Mouse (Mus musculus) liver, embryonic 16.5 days (tissue): Measurements from ENCODE around the gene Slx4ip. TPM values are rescaled to one million over a fixed set of nuclear protein-coding genes. Genes with fewer than 3 reads are reported as not detected.

ENCODE experiments used
- ATAC-seq: fragments of 200-750 bp; cut with Nextera tagmentation; 2 replicates; pipeline ENCODE4 v1.8.0; 2017; ENCODE audit warnings: low read depth, mild to moderate bottlenecking, moderate number of reproducible peaks, moderate library complexity
- H3K27ac ChIP-seq: fragments of 300-500 bp; sonication (generic); 2 replicates; pipeline ENCODE4 v1.5.1; 2014; ENCODE audit warnings: mild to moderate bottlenecking, low read length
- H3K27me3 ChIP-seq: fragments of 300-500 bp; sonication (generic); 2 replicates; pipeline ENCODE4 v1.6.1; 2014; ENCODE audit warnings: low read depth, low read length, mixed read lengths; ENCODE audit not compliant: control insufficient read depth, insufficient read depth
- H3K36me3 ChIP-seq: fragments of 300-500 bp; sonication (generic); 2 replicates; pipeline ENCODE4 v1.6.1; 2014; ENCODE audit warnings: mild to moderate bottlenecking; ENCODE audit not compliant: control insufficient read depth, insufficient read depth
- H3K4me1 ChIP-seq: fragments of 300-500 bp; sonication (generic); 2 replicates; pipeline ENCODE4 v1.6.1; 2014; ENCODE audit warnings: low read depth, low read length, mixed read lengths; ENCODE audit not compliant: control insufficient read depth
- H3K4me2 ChIP-seq: fragments of 300-500 bp; sonication (generic); 2 replicates; pipeline ENCODE4 v1.6.1; 2014; ENCODE audit warnings: low read depth, low read length, mixed read lengths
- H3K4me3 ChIP-seq: fragments of 300-500 bp; sonication (generic); 2 replicates; pipeline ENCODE4 v1.5.1; 2014; ENCODE audit warnings: low read depth, mild to moderate bottlenecking, low read length
- H3K9ac ChIP-seq: fragments of 300-500 bp; sonication (generic); 2 replicates; pipeline ENCODE4 v1.6.1; 2014; ENCODE audit warnings: low read depth, low read length
- H3K9me3 ChIP-seq: fragments of 300-500 bp; sonication (generic); replicated peaks from 2 replicates; pipeline ENCODE4 v1.6.1; 2016; ENCODE audit warnings: low read length; ENCODE audit not compliant: control insufficient read depth
- WGBS: fragments of 180-500 bp; shearing (Covaris S2); extraction: QIAGEN DNeasy Blood & Tissue Kit; methylation state at CpG from one replicate; pipeline ENCODE4 v1.1.7; 2014; ENCODE audit not compliant: insufficient replicate concordance; 5-methylcytosine and 5-hydroxymethylcytosine counted together
- polyA plus RNA-seq: library from polyadenylated mRNA; unstranded; fragments of >200 nt; fragmentation: Nextera tagmentation; extraction: Ambion mirVana; gene quantifications from 2 replicates; pipeline ENCODE4 v1.2.1, GENCODE M21; 2015

Gene Slx4ip
- polyA plus RNA-seq, 1 experiment from 2014 or later, result 2.7 TPM

DNA sequence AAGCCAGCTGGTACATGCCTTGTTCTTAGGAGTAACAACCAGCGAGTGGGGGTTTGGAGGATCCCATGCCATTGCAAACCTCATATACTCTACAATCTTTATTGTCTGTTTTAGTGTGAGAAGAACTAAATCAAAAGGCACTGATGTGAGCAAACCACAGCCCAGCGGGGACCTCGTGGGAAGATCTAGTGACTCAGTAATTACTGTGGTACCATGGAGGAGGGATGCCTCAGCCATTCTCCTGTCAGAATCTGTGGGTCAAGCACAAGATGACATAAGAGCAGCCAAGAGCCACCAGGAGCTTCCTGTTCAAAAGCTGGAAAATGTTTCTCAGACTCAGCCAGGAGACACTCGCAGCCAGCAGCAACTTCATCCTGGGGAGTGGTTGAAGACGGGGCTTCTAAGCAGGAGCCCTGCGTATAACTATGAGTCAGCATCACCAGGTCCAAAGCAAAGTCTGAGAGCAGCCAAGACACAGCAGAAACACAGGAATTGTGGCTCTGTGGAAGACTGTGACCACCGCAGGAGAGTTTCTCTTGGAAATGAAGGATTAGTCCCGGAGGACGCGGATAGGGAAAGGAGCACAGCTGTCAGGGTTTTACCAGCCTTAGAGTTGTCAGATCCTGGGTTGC is 176.6 kb downstream of the Slx4ip start:
- 82% methylated on average over 10 of the region's 10 CpGs for WGBS
- Histone ChIP-seq H3K27me3 (no peaks in the 10 kb centered on the region), H3K9me3 (no peaks in the 10 kb centered on the region), H3K27ac (no peak overlapping the region), H3K9ac (no peak overlapping the region), H3K36me3 (no peaks in the 10 kb centered on the region), H3K4me2 (no peak overlapping the region), H3K4me1 (no peaks in the 10 kb centered on the region), H3K4me3 (no peak overlapping the region)
- no peak for ATAC-seq

DNA sequence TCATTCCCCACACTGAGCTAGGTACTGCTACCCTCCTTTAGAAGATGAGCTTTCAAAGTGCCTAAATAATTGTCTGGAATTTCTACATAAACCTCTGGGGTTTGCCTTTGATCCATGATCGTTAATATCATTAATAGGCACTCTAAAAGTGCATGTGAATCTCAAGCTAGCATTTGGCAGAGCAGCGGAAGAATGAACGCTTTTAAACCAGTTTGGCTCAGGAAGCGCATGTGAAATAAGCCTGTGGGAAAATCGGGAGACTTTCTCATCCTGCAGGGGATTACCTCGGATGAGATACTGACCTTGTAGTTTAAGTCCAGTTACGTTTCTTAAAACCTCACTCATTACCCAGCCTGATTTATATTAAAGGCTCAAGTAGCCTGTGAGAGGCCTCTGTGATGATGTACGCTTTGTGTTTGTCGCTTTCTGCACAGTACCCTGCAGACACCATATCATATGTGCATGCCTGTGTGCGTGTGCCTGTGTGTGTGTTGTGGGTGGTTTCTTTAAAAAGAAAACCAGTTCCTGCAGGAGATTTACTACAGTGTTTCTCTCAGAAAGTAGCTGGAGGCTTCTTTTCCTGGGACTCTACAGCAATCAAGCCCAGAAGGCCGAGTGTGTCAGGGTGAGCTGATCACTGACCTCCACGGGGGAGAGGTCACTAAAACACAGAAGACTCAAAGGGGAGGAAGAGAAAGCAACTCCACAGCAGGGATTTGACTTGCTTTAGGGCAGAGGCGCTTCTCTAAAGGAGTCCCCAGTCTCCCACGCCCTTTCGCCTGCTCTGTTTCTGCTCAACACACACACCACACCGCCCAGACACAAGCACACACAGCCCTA is 182.7 kb downstream of the Slx4ip start:
- H3K4me1 ChIP-seq, result no peaks in the 10 kb centered on the region
- no peak overlapping the region for H3K4me2 ChIP-seq
- H3K4me3 ChIP-seq, result no peak overlapping the region
- no peaks in the 10 kb centered on the region for H3K9me3 ChIP-seq
- ATAC-seq, result no peak
- 66% methylated on average over 16 of the region's 16 CpGs for WGBS
- H3K27ac ChIP-seq, result no peak overlapping the region
- no peaks in the 10 kb centered on the region for H3K27me3 ChIP-seq
- H3K36me3 ChIP-seq, result no peaks in the 10 kb centered on the region
- no peak overlapping the region for H3K9ac ChIP-seq

DNA sequence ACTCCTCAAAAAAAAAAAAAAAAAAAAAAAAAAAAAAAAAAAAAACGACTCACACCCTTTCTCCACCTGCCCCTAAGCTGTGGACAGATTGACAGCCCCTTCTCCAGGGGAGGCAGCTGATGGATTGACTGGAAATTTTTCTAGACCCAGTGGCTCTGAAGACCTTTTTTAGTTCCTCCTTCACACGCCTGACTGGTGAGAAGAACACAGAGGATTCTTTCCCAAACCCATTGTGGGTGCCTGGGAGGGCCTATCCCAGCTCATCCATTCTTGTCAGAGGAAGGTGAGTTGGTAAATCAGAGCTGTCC is 183.2 kb downstream of the Slx4ip start:
- Histone ChIP-seq H3K4me1 (no peaks in the 10 kb centered on the region), H3K9ac (no peak overlapping the region), H3K9me3 (no peaks in the 10 kb centered on the region), H3K27ac (no peak overlapping the region), H3K36me3 (no peaks in the 10 kb centered on the region), H3K4me2 (no peak overlapping the region), H3K4me3 (no peak overlapping the region), H3K27me3 (no peaks in the 10 kb centered on the region)
- ATAC-seq, result no peak
- WGBS, result 27% methylated on average over 2 of the region's 2 CpGs

DNA sequence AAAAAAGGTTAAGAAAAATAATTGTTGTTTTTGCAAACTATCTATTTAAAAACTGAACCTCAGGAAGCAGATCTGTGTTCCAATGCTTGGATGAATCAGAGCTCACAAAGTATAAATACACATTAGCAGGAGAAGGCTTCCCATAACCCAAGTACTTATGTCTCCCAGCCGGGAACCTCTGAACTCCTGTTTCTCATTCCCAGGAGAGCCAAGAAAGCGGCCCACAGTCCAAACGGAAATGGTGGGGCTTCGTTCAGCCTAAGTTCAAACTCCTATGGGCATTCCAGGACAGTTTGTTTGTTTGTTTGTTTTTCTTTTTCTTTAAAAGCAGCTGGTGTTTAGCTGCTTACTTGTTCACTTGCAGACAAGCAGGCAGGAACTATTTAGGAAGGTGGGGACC is 187.8 kb downstream of the Slx4ip start:
- no peaks in the 10 kb centered on the region for H3K27me3 ChIP-seq
- H3K27ac ChIP-seq, result no peak overlapping the region
- no peak overlapping the region for H3K4me2 ChIP-seq
- WGBS, result 68% methylated on average over 4 of the region's 4 CpGs
- H3K4me3 ChIP-seq, result no peak overlapping the region
- H3K4me1 ChIP-seq, result no peaks in the 10 kb centered on the region
- H3K9ac ChIP-seq, result no peak overlapping the region
- H3K36me3 ChIP-seq, result no peaks in the 10 kb centered on the region
- H3K9me3 ChIP-seq, result no peaks in the 10 kb centered on the region
- no peak for ATAC-seq

DNA sequence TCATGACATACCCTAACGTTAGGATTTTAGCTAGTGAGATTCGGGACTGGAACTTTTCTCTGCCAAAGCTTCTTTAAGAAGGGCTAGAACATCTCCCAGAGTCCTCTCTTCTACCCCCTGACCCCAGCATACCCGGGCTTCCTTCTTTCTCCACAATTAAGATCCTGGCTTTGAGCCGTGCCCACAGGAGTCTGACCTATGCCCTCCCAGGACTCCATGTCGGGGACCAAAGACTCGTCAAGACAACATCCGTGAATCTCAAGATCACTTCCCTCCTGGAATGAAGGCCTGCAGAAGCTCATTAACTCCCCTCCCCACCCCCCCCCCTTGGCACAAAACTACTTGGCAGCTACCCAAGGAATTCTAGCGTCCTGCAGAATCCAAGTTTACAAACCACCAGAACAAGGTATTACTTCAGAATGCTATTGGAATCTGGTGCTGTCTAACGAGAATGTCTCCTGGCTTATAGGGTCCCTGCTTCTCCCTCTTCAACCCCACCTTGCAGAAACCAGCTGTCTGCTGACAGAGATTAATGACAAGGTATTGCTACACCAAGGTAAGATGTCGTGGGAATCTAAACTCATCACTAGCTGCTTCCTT is 188.8 kb downstream of the Slx4ip start:
- no peaks in the 10 kb centered on the region for H3K36me3 ChIP-seq
- H3K27me3 ChIP-seq, result no peaks in the 10 kb centered on the region
- H3K4me1 ChIP-seq, result no peaks in the 10 kb centered on the region
- ATAC-seq, result no peak
- no peak overlapping the region for H3K9ac ChIP-seq
- H3K4me3 ChIP-seq, result no peak overlapping the region
- H3K4me2 ChIP-seq, result no peak overlapping the region
- WGBS, result 55% methylated on average over 10 of the region's 10 CpGs
- no peaks in the 10 kb centered on the region for H3K9me3 ChIP-seq
- no peak overlapping the region for H3K27ac ChIP-seq

DNA sequence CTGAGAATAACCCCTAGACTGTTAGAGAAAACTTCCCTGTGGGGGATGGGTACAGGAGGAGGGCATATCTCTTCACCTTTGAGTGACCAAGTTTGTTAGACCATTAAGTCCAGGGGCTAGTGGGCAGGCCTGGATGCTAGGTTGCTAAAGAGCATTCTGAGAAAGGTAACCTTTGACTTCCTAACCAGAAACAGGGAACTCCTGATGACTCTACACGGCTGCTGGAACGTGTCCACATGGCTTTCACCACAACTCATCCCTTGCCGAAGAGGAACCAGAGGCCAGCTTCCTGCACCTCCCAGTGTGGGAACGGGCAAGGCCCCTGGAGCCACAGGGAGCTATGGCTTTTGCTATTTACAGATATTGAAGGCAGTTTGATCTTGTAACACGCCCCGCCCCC is 189.4 kb downstream of the Slx4ip start:
- ATAC-seq, result no peak

DNA sequence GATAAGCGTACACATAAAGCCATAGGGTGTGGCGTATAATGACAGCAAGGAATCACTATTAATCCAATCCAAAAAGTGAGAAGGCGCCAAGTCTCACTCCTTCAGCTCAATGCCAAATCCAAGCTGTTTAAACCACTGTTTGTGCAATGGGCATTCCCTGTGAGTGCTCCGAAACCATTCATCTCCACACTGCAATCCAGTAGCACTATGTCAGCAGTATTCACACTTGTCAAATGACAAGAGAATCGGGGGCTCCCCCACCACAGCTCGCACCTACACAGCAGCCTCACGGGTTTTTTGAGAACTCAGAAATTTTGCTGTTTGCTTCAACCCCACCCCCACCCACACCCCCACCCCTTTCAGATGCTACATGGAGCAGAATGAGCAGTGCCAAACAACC is 190.0 kb downstream of the Slx4ip start:
- Histone ChIP-seq H3K4me3 (no peak overlapping the region), H3K36me3 (no peaks in the 10 kb centered on the region), H3K27ac (no peak overlapping the region), H3K4me2 (no peak overlapping the region), H3K27me3 (no peaks in the 10 kb centered on the region), H3K4me1 (no peaks in the 10 kb centered on the region), H3K9me3 (no peaks in the 10 kb centered on the region), H3K9ac (no peak overlapping the region)
- 66% methylated on average over 7 of the region's 7 CpGs for WGBS
- no peak for ATAC-seq

More for the DNA sequence above, 189.4 kb downstream of the Slx4ip start:
- Histone ChIP-seq H3K9me3 (no peaks in the 10 kb centered on the region), H3K4me1 (no peaks in the 10 kb centered on the region), H3K9ac (no peak overlapping the region), H3K4me2 (no peak overlapping the region), H3K27me3 (no peaks in the 10 kb centered on the region), H3K27ac (no peak overlapping the region), H3K36me3 (no peaks in the 10 kb centered on the region), H3K4me3 (no peak overlapping the region)
- 50% methylated on average over 6 of the region's 6 CpGs for WGBS

DNA sequence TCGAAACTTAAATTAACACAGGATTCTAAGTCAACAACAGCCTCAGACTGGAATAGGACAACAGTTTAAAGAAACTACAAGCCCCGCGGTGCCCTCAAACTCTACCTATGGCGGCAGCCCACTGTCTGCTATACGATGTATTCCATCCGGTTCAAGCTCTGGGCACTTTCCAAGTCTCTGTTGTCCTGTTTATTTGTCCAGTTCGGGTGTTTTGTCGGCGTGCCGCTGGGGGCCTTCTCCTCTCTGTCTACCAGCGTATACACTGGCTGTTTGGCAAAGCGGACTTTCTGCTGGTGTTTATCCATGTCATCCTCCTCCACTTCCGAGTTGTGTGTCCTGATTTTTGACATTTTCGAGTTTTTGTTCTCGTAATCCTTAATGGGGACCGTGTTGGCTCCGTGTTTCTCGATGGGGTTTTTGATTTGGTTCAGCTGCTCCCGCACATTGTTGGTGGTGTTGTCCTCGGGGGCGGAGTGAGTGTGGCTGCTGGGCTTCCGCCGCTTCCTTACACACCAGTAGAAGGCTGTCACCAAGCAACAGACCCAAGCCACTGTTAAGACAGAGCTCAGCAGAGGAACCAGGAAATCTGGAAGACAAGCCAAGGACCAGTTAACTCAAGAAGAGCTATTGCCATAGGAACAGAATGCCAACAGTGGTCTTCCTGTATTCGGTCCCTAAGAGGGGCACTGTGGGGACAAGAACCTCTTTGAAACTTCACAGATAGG is 192.0 kb downstream of the Slx4ip start:
- Histone ChIP-seq H3K4me2 (no peak overlapping the region), H3K4me1 (no peaks in the 10 kb centered on the region), H3K36me3 (no peaks in the 10 kb centered on the region), H3K4me3 (no peak overlapping the region), H3K9me3 (no peaks in the 10 kb centered on the region), H3K27ac (no peak overlapping the region), H3K9ac (no peak overlapping the region), H3K27me3 (no peaks in the 10 kb centered on the region)
- WGBS, result 80% methylated on average over 24 of the region's 24 CpGs
- ATAC-seq, result no peak

DNA sequence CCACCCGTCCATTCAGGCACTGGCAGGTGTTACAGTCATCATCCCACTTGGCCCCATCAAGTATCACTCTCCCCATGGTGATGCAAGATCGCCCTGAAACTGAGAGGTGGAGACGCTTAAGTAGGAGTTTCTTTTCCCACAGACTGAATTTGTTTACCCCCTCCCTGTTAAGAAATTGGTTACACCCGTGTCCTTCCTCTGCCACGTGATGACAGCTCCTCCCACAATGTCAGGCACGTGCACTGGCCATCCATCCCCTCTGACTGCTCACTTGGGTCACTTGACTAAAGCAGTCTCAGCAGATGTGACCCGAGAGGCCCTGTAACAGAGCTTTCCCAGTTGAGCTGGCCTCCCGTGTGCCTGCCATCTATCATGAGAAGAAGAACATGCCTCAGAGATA is 194.2 kb downstream of the Slx4ip start:
- WGBS, result 61% methylated on average over 8 of the region's 8 CpGs

More for the DNA sequence above, 194.2 kb downstream of the Slx4ip start:
- Histone ChIP-seq H3K9me3 (no peaks in the 10 kb centered on the region), H3K36me3 (no peaks in the 10 kb centered on the region), H3K4me2 (no peak overlapping the region), H3K27me3 (no peaks in the 10 kb centered on the region), H3K9ac (no peak overlapping the region), H3K4me3 (no peak overlapping the region), H3K4me1 (no peaks in the 10 kb centered on the region), H3K27ac (no peak overlapping the region)
- ATAC-seq, result no peak
